10 mouse cellular contexts compared by ENCODE assay signal in genomic region chr12:25871001-25871461, GRCm38 (mm10).
DNase-seq lines count a peak whose midpoint lies in the region; ATAC-seq lines count a peak whose summit lies in the region.
"Had no signal": no experiment of that assay in that cellular context is flagged by ENCODE, and none has a peak within 500 bp of the region (broad histone marks: within the 10 kb centered on the region; RNA-seq: fewer than 3 reads in every experiment).

No protein-coding gene starts in this region.

- H3K4me1 ChIP-seq in forebrain, embryonic 11.5 days (replicated peaks; ENCODE audit: control insufficient read depth, insufficient read depth, low read length): no peaks in the 10 kb centered on the region
- H3K4me1 ChIP-seq in forebrain, embryonic 10.5 days: peaks cover 8% of the 10 kb centered on the region
- no peaks in the 10 kb centered on the region for H3K4me1 ChIP-seq in hindbrain, embryonic 11.5 days (replicated peaks; ENCODE audit: control insufficient read depth, insufficient read depth, low read length)
- H3K4me1 ChIP-seq: heart, embryonic 15.5 days had no signal

- no peak overlapping the region for H3K4me3 ChIP-seq in forebrain, embryonic 11.5 days (ENCODE audit: low read depth, low read length)
- no peak overlapping the region for H3K4me3 ChIP-seq in forebrain, embryonic 10.5 days
- no peak overlapping the region for H3K4me3 ChIP-seq in hindbrain, embryonic 11.5 days (ENCODE audit: low read depth, low read length)
- H3K4me3 ChIP-seq: heart, embryonic 15.5 days had no signal

- H3K27ac ChIP-seq in forebrain, embryonic 11.5 days (ENCODE audit: low read depth, low read length): peak overlapping the region; percentile 4; the same call in 1 of the 2 replicates
- no peak overlapping the region for H3K27ac ChIP-seq in forebrain, embryonic 10.5 days
- 0 out of 2 replicates have a peak overlapping the region, but pooled peaks have one; percentile 17 for H3K27ac ChIP-seq in hindbrain, embryonic 11.5 days (ENCODE audit: low read depth, low read length)
- H3K27ac ChIP-seq: heart, embryonic 15.5 days had no signal

- H3K9me3 ChIP-seq in forebrain, embryonic 11.5 days (ENCODE audit: control insufficient read depth, low read length): no peaks in the 10 kb centered on the region
- H3K9me3 ChIP-seq in forebrain, embryonic 10.5 days: no peaks in the 10 kb centered on the region
- no peaks in the 10 kb centered on the region for H3K9me3 ChIP-seq in hindbrain, embryonic 11.5 days (ENCODE audit: control insufficient read depth, low read length)
- H3K9me3 ChIP-seq: heart, embryonic 15.5 days had no signal

- peak; percentile 55 for DNase-seq in forebrain, embryonic 11.5 days (ENCODE audit: low spot score)
- DNase-seq in forebrain, embryonic 10.5 days (ENCODE audit: extremely low spot score, low spot score): no peak
- DNase-seq in hindbrain, embryonic 11.5 days (ENCODE audit: low spot score): peak; percentile 46
- DNase-seq in left cerebral cortex, postnatal 36 days (ENCODE audit: low spot score in 2 of 2): peak; percentile 58 to 60
- peak; percentile 60 for DNase-seq in right cerebral cortex, postnatal 25 days
- no peak for DNase-seq in gastrocnemius, postnatal 14 days
- DNase-seq in thymus, postnatal 4 days: no peak
- DNase-seq in urinary bladder, adult 18-20 months (ENCODE audit: low spot score in 2 of 2): no peak

- peak; percentile 84 for ATAC-seq in forebrain, embryonic 11.5 days (replicated peaks; ENCODE audit: low FRiP score)
- peak; percentile 84 for ATAC-seq in hindbrain, embryonic 11.5 days (ENCODE audit: low FRiP score)
- ATAC-seq: lung, postnatal 0 days had no signal

- WGBS in forebrain, embryonic 11.5 days: 53% methylated on average over 11 of the region's 11 CpGs
- WGBS in forebrain, embryonic 10.5 days: 67% methylated on average over 11 of the region's 11 CpGs
- WGBS in hindbrain, embryonic 11.5 days: 42% methylated on average over 11 of the region's 11 CpGs

- H3K9ac ChIP-seq in forebrain, embryonic 11.5 days (ENCODE audit: low read length): no peak overlapping the region
- H3K9ac ChIP-seq in hindbrain, embryonic 11.5 days (ENCODE audit: low read depth, low read length): no peak overlapping the region
- H3K9ac ChIP-seq: heart, embryonic 15.5 days had no signal

- H3K27me3 ChIP-seq in forebrain, embryonic 11.5 days (ENCODE audit: control insufficient read depth, insufficient read depth, low read length): no peaks in the 10 kb centered on the region
- no peaks in the 10 kb centered on the region for H3K27me3 ChIP-seq in forebrain, embryonic 10.5 days (ENCODE audit: poor library complexity, severe bottlenecking)
- H3K27me3 ChIP-seq in hindbrain, embryonic 11.5 days (ENCODE audit: control insufficient read depth, insufficient read depth, low read length): no peaks in the 10 kb centered on the region
- H3K27me3 ChIP-seq: heart, embryonic 15.5 days had no signal

- H3K36me3 ChIP-seq in forebrain, embryonic 11.5 days (ENCODE audit: control insufficient read depth, insufficient read depth, low read length): no peaks in the 10 kb centered on the region
- no peaks in the 10 kb centered on the region for H3K36me3 ChIP-seq in forebrain, embryonic 10.5 days (replicated peaks)
- no peaks in the 10 kb centered on the region for H3K36me3 ChIP-seq in hindbrain, embryonic 11.5 days (ENCODE audit: control insufficient read depth, insufficient read depth, low read length)
- H3K36me3 ChIP-seq: heart, embryonic 15.5 days had no signal

- intact Hi-C loops in left cerebral cortex, postnatal 36 days (cut with DNase I): no loop called here
- intact Hi-C loops in gastrocnemius, postnatal 14 days (cut with DNase I; ENCODE audit: low total_unique reads): no loop called here

- H3K4me2 ChIP-seq in forebrain, embryonic 11.5 days (ENCODE audit: low read depth, low read length, severe bottlenecking): no peak overlapping the region
- no peak overlapping the region; the same call in 1 of the 2 replicates for H3K4me2 ChIP-seq in hindbrain, embryonic 11.5 days (replicated peaks; ENCODE audit: low read depth, low read length)
- H3K4me2 ChIP-seq: heart, embryonic 15.5 days had no signal

Comparison
In these comparisons a context has a peak if more than half of its experiments do, and no peak if none do; other contexts are left out.
1. DNase-seq: peak in forebrain, embryonic 11.5 days (single experiment), hindbrain, embryonic 11.5 days (single experiment), left cerebral cortex, postnatal 36 days (2 of 2) and right cerebral cortex, postnatal 25 days (single experiment); none in forebrain, embryonic 10.5 days (single experiment), gastrocnemius, postnatal 14 days (single experiment), thymus, postnatal 4 days (single experiment) and urinary bladder, adult 18-20 months (0 of 2).